Mouse (Mus musculus) heart, postnatal 0 days (tissue): ENCODE results near the gene Zfp365. TPM values are rescaled to one million over a fixed set of nuclear protein-coding genes. Genes with fewer than 3 reads are reported as not detected.

ENCODE experiments used
- ATAC-seq: fragments of 200-750 bp; cut with Nextera tagmentation; 2 replicates; pipeline ENCODE4 v1.8.0; 2017; ENCODE audit warnings: low read depth, moderate number of reproducible peaks, moderate library complexity; ENCODE audit not compliant: insufficient read depth
- DNase-seq: peaks from one replicate; pipeline ENCODE4 v3.0.0-alpha.2; 2016; ENCODE audit warnings: low spot score
- H3K27ac ChIP-seq: fragments of 300-500 bp; sonication (generic); 2 replicates; pipeline ENCODE4 v1.5.1; 2014; ENCODE audit warnings: low read depth, mild to moderate bottlenecking
- H3K27me3 ChIP-seq: fragments of 300-500 bp; sonication (generic); 2 replicates; pipeline ENCODE4 v1.6.1; 2014; ENCODE audit warnings: low read length, mixed read lengths; ENCODE audit not compliant: control insufficient read depth, insufficient read depth
- H3K36me3 ChIP-seq: fragments of 300-500 bp; sonication (generic); replicated peaks from 2 replicates; pipeline ENCODE4 v1.6.1; 2014; ENCODE audit warnings: low read length, mixed read lengths; ENCODE audit not compliant: control insufficient read depth, insufficient read depth
- H3K4me1 ChIP-seq: fragments of 300-500 bp; sonication (generic); 2 replicates; pipeline ENCODE4 v1.6.1; 2014; ENCODE audit warnings: antibody characterized with exemption; ENCODE audit not compliant: control insufficient read depth, insufficient read depth
- H3K4me2 ChIP-seq: fragments of 300-500 bp; sonication (generic); 2 replicates; pipeline ENCODE4 v1.6.1; 2014; ENCODE audit warnings: low read depth, mild to moderate bottlenecking, low read length, moderate library complexity
- H3K4me3 ChIP-seq: fragments of 300-500 bp; sonication (generic); 2 replicates; pipeline ENCODE4 v1.5.1; 2014; ENCODE audit warnings: low read depth, low read length
- H3K9ac ChIP-seq: fragments of 300-500 bp; sonication (generic); replicated peaks from 2 replicates; pipeline ENCODE4 v1.6.1; 2014; ENCODE audit warnings: low read depth, low read length, mixed read lengths
- H3K9me3 ChIP-seq: fragments of 300-500 bp; sonication (generic); replicated peaks from 2 replicates; pipeline ENCODE4 v1.6.1; 2016; ENCODE audit warnings: low read length; ENCODE audit not compliant: control insufficient read depth
- CTCF ChIP-seq: IDR thresholded peaks from 2 replicates; pipeline ENCODE4 v1.5.1; 2016; ENCODE audit warnings: antibody characterized with exemption, control low read depth, low read depth
- EP300 ChIP-seq: IDR thresholded peaks from 2 replicates; pipeline ENCODE4 v1.6.1; 2016; ENCODE audit warnings: antibody characterized with exemption, low read depth
- WGBS: fragments of 180-500 bp; shearing (Covaris S2); extraction: QIAGEN DNeasy Blood & Tissue Kit; methylation state at CpG from one replicate; pipeline ENCODE4 v1.1.7; 2014; 5-methylcytosine and 5-hydroxymethylcytosine counted together
- polyA plus RNA-seq: library from polyadenylated mRNA; unstranded; fragments of >200 nt; fragmentation: Nextera tagmentation; extraction: Ambion mirVana; gene quantifications from 2 replicates; pipeline ENCODE4 v1.2.1, GENCODE M21; 2015
- total RNA-seq: library from RNA; depleted of rRNA; stranded (reverse); fragments of >200 nt; gene quantifications from 2 replicates; pipeline ENCODE4 v1.2.3, GENCODE M21; 2014; ENCODE audit warnings: low replicate concordance

Zfp365 gene
- total and polyA plus RNA-seq, 2 experiments from 2014 or later, result 0.37 TPM; not detected in 1

DNA sequence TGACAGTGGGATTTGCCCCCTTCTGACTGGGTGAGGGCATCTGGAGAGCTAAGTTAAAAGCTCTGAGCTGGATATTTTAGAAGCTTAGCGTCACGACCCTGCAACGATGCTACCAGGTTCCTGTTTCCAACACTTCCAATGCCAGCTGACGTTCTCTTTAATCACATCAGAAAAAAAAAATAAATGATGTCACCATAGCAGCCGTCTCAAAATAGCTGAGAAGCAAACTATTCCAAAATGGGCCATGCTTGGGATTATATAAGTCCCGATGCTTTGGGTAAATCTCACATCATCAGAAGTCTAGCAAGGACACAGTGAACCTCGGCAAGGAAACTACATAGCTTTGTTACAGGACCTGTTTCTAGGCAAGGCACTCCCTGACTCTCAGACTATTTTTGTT lies 9.1 kb downstream of the Zfp365 start:
- no peak for TF ChIP-seq CTCF
- no peak for TF ChIP-seq EP300
- no peaks in the 10 kb centered on the region for H3K27me3 ChIP-seq
- no peak overlapping the region for H3K4me2 ChIP-seq
- DNase-seq (no peak), ATAC-seq (no peak)
- WGBS, result 51% methylated on average over 7 of the region's 7 CpGs
- no peak overlapping the region for H3K9ac ChIP-seq
- no peaks in the 10 kb centered on the region for H3K36me3 ChIP-seq
- no peaks in the 10 kb centered on the region for H3K4me1 ChIP-seq
- no peaks in the 10 kb centered on the region for H3K9me3 ChIP-seq
- H3K4me3 ChIP-seq, result no peak overlapping the region
- H3K27ac ChIP-seq, result no peak overlapping the region

- Histone ChIP-seq H3K9me3 (no peaks in the 10 kb centered on the region), H3K4me2 (no peak overlapping the region), H3K4me3 (no peak overlapping the region), H3K27me3 (no peaks in the 10 kb centered on the region), H3K36me3 (no peaks in the 10 kb centered on the region), H3K4me1 (no peaks in the 10 kb centered on the region), H3K27ac (no peak overlapping the region), H3K9ac (no peak overlapping the region)
- ATAC-seq (no peak), DNase-seq (no peak)
- WGBS, result 35% methylated on average over 5 of the region's 5 CpGs
- TF ChIP-seq CTCF (no peak), EP300 (no peak)
Observed at GRCm38 (mm10) chr10:67901179-67901578, 11.3 kb downstream of the Zfp365 start.

DNA sequence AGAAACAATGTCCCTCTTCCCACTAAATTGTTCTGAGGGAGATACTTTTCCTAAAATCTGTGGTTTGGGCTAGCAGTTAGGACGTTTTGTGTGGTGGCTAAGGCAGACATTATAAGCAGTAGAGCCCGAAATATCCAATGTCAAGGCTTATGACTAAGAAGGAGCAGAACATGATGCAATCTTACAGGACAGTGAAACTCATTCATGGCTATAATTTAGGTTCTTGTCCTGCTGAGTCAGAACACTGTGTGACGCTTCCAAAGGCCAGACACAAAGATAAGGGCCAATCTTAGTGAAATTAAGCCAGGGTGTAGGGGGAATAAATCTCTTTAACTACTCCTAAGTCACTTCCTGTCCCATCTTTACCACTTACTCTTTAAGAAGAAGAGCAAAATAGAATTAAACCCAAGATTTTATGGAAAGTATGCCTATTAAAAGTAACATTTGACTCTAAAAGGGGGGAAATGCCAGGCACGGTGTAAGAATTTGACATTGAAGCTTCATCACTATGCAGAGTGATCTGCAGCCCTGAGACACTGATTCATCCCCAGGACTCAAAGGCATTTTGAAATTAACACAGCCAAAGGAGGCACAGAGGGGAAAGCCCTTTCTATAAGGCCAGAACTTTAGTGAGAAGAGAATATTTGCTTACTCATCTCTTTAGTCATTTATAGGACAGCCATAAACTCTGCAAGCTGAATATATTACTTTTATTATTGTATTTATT lies 13.3 kb downstream of the Zfp365 start:
- H3K4me3 ChIP-seq, result no peak overlapping the region
- no peaks in the 10 kb centered on the region for H3K36me3 ChIP-seq
- no peaks in the 10 kb centered on the region for H3K27me3 ChIP-seq
- no peak for TF ChIP-seq EP300
- TF ChIP-seq CTCF, result no peak
- no peaks in the 10 kb centered on the region for H3K9me3 ChIP-seq
- H3K27ac ChIP-seq, result no peak overlapping the region
- H3K4me1 ChIP-seq, result no peaks in the 10 kb centered on the region
- ATAC-seq (no peak), DNase-seq (no peak)
- no peak overlapping the region for H3K9ac ChIP-seq
- WGBS, result 67% methylated on average over 4 of the region's 4 CpGs
- no peak overlapping the region for H3K4me2 ChIP-seq

DNA sequence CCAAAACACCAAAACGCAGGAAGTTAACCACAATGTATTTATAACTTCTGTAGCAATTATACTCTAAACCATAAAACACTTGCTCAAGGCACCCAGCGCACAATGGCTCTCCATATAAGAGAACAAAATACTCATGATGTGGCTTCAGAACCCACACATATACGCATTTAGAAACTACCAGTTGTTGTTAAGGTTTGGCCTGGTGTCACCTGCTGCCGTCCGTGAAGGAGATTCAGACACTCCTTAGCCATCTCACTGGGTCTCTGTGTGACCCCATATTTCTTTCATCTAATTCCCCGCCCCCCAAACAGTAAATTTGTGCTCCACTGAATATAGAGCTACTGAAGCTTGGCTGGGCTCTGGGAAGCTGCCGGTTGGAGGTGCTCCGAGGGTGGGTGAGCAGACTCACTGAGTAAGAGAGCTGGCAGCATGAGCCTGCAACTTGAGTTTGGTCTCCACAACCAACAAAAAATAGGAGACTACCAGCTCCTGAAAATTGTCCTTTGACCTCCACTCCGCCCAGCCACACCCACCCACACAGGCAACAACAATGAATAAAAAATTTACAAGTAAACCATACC lies 14.0 kb downstream of the Zfp365 start:
- no peak overlapping the region for H3K9ac ChIP-seq
- no peak for ATAC-seq
- WGBS, result 88% methylated on average over 9 of the region's 9 CpGs

DNA sequence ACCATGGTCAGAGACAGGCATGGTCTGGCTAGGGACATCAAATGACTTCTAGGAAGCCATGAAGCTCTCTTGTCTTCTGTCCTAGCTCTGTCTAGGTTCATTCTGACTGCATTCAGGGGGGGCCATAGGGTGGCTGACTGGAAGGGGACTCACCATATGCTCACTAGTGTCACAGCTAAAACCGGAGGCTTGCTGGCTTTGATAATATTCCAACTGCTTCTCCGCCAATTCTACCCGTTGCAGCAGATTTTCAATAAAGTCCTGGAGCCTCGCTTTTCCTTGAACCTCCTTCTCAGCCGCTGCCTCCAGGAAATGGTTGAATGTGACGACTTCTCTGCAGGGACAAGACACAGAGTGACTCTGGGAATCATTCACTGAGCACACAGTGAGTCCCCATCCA lies 15.2 kb downstream of the Zfp365 start:
- no peaks in the 10 kb centered on the region for H3K9me3 ChIP-seq
- no peaks in the 10 kb centered on the region for H3K4me1 ChIP-seq
- WGBS, result 75% methylated on average over 6 of the region's 6 CpGs
- H3K4me3 ChIP-seq, result no peak overlapping the region
- DNase-seq (no peak), ATAC-seq (no peak)
- no peak overlapping the region for H3K27ac ChIP-seq
- H3K4me2 ChIP-seq, result no peak overlapping the region
- H3K27me3 ChIP-seq, result no peaks in the 10 kb centered on the region
- H3K36me3 ChIP-seq, result no peaks in the 10 kb centered on the region
- H3K9ac ChIP-seq, result no peak overlapping the region
- TF ChIP-seq EP300 (no peak), CTCF (no peak)

More for the DNA sequence above, 14.0 kb downstream of the Zfp365 start:
- H3K4me2 ChIP-seq, result no peak overlapping the region
- no peak for DNase-seq
- no peak for TF ChIP-seq EP300
- H3K4me1 ChIP-seq, result no peaks in the 10 kb centered on the region
- H3K9me3 ChIP-seq, result no peaks in the 10 kb centered on the region
- H3K27ac ChIP-seq, result no peak overlapping the region
- H3K27me3 ChIP-seq, result no peaks in the 10 kb centered on the region
- H3K36me3 ChIP-seq, result no peaks in the 10 kb centered on the region
- H3K4me3 ChIP-seq, result no peak overlapping the region

DNA sequence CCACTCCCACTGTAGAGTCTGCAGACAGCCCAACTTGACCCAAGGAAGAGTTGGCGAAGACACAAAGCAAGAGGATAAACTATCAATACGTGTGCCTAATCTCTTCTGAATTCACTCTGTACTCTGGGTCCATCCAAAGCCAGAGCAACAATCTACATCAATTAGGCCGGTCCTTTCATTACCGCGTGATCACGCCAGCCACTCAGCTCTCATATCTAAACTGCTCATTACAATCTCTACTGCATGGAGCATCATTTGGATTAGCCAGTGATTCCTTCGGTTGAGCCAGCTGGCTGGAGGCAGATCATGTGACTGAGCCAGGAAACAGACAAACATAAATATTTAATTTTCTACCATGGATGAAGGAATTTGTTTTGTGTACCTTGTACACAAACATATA lies 17.8 kb downstream of the Zfp365 start:
- no peaks in the 10 kb centered on the region for H3K9me3 ChIP-seq
- no peaks in the 10 kb centered on the region for H3K27me3 ChIP-seq
- DNase-seq (no peak), ATAC-seq (no peak)
- H3K27ac ChIP-seq, result no peak overlapping the region
- WGBS, result 85% methylated on average over 7 of the region's 7 CpGs
- no peak overlapping the region for H3K4me3 ChIP-seq
- H3K36me3 ChIP-seq, result no peaks in the 10 kb centered on the region
- TF ChIP-seq EP300 (no peak), CTCF (no peak)
- no peaks in the 10 kb centered on the region for H3K4me1 ChIP-seq
- H3K4me2 ChIP-seq, result no peak overlapping the region
- no peak overlapping the region for H3K9ac ChIP-seq
